Mouse (Mus musculus): ENCODE results near the gene Rgs3. TPM values are rescaled to one million over a fixed set of nuclear protein-coding genes. Genes with fewer than 3 reads are reported as not detected.

Gene Rgs3
- total and polyA plus RNA-seq, 2 experiments from 2014 or later = 52.1 to 114 TPM

GRCm38 (mm10) chr4:62697469-62697868, 137.8 kb downstream of the Rgs3 start:
- ATAC-seq (ENCODE audit: insufficient read depth, low read depth) = peak; percentile 48

DNA sequence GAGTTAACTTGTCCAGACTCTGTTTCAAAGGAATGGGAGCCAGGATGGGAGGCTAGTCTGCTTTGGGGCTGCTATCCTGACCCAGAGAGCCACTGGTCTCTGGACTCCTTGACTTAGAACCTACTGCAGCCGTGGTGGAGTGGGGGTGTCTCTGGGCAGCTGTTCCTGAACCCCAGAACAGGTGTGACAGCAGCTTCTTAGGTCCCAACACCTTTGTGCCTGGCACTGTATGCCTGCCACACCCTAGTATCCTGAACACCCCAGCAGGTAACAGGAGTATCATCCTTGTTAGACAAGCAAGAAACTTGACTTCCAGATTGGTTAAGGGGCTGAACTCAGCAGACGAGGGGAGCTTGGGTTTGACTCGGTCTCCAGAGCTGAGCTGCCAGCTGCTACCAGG, 138.9 kb downstream of the Rgs3 start:
- Histone ChIP-seq H3K27ac (ENCODE audit: low read depth) (no peak overlapping the region), H3K27me3 (ENCODE audit: control insufficient read depth, insufficient read depth, low read length) (no peaks in the 10 kb centered on the region), H3K4me2 (ENCODE audit: low read depth, low read length) (no peak overlapping the region), H3K9me3 (replicated peaks; ENCODE audit: control insufficient read depth, low read length) (no peaks in the 10 kb centered on the region), H3K4me1 (ENCODE audit: control insufficient read depth, insufficient read depth) (peaks cover 24% of the 10 kb centered on the region; the same call in 1 of the 2 replicates), H3K36me3 (replicated peaks; ENCODE audit: control insufficient read depth, insufficient read depth, low read length) (peaks cover 26% of the 10 kb centered on the region), H3K9ac (replicated peaks; ENCODE audit: low read depth, low read length) (no peak overlapping the region), H3K4me3 (ENCODE audit: low read depth, low read length) (no peak overlapping the region)
- no peak for DNase-seq (ENCODE audit: low spot score)
- no peak for ATAC-seq (ENCODE audit: insufficient read depth, low read depth)
- 48% methylated on average over 3 of the region's 3 CpGs for whole genome bisulfite sequencing
- no peak for TF ChIP-seq CTCF (IDR thresholded peaks at IDR 0.05; ENCODE audit: low read depth)
- TF ChIP-seq EP300 (IDR thresholded peaks at IDR 0.05; ENCODE audit: low read depth) = no peak

More at GRCm38 (mm10) chr4:62697469-62697868, 137.8 kb downstream of the Rgs3 start:
- 7% methylated on average over 2 of the region's 2 CpGs for WGBS
- no peaks in the 10 kb centered on the region for H3K9me3 ChIP-seq (replicated peaks; ENCODE audit: control insufficient read depth, low read length)
- TF ChIP-seq CTCF (IDR thresholded peaks at IDR 0.05; ENCODE audit: low read depth) (peak; percentile 96), EP300 (IDR thresholded peaks at IDR 0.05; ENCODE audit: low read depth) (no peak)
- H3K4me3 ChIP-seq (ENCODE audit: low read depth, low read length) = no peak overlapping the region
- peaks cover 24% of the 10 kb centered on the region for H3K36me3 ChIP-seq (replicated peaks; ENCODE audit: control insufficient read depth, insufficient read depth, low read length)
- H3K27ac ChIP-seq (ENCODE audit: low read depth) = no peak overlapping the region
- H3K4me1 ChIP-seq (ENCODE audit: control insufficient read depth, insufficient read depth) = peaks cover 24% of the 10 kb centered on the region; the same call in 1 of the 2 replicates
- H3K4me2 ChIP-seq (ENCODE audit: low read depth, low read length) = no peak overlapping the region
- DNase-seq (ENCODE audit: low spot score) = peak; percentile 91
- no peaks in the 10 kb centered on the region for H3K27me3 ChIP-seq (ENCODE audit: control insufficient read depth, insufficient read depth, low read length)
- no peak overlapping the region for H3K9ac ChIP-seq (replicated peaks; ENCODE audit: low read depth, low read length)

DNA sequence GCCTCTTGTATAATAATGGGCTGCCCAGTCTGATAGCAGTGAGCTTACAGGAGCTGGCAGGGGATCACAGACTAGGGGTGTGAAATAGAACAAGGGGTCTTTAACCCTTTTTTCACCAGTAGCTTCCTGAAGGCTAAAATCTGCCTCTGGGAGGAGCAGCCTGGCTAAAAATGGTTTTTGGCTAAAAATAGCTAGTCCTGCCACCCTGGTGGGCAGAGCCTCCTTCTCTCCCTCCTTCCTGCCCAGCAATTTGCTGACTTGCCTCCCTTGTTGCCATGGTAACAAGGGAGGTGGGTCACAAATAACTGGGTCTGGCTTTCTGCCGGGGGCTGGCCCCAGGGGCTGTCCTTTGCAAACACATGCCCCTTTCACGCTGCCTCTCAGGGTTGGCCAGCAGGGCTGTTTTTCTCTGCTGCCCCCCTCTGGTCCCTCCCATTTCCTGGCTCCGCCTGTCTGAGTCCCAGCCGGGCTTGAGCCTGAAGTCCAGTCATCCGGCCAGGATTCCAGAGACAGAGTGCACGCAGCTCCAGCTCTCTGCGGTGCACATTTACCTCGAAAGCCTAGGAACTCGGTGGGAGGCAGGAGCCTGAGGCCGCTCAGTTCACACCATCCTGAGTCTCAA, 139.7 kb downstream of the Rgs3 start:
- Histone ChIP-seq H3K36me3 (replicated peaks; ENCODE audit: control insufficient read depth, insufficient read depth, low read length) (peaks cover 26% of the 10 kb centered on the region), H3K4me3 (ENCODE audit: low read depth, low read length) (peak overlapping the region; percentile 58), H3K9ac (replicated peaks; ENCODE audit: low read depth, low read length) (peak overlapping the region; percentile 60), H3K9me3 (replicated peaks; ENCODE audit: control insufficient read depth, low read length) (no peaks in the 10 kb centered on the region), H3K4me1 (ENCODE audit: control insufficient read depth, insufficient read depth) (peaks cover 24% of the 10 kb centered on the region; the same call in 1 of the 2 replicates), H3K4me2 (ENCODE audit: low read depth, low read length) (peak overlapping the region; percentile 75), H3K27me3 (ENCODE audit: control insufficient read depth, insufficient read depth, low read length) (no peaks in the 10 kb centered on the region), H3K27ac (ENCODE audit: low read depth) (peak overlapping the region; percentile 55)
- WGBS = 3% methylated on average over 10 of the region's 10 CpGs
- peak; percentile 88 for ATAC-seq (ENCODE audit: insufficient read depth, low read depth)
- peak; percentile 95 for DNase-seq (ENCODE audit: low spot score)
- TF ChIP-seq EP300 (IDR thresholded peaks at IDR 0.05; ENCODE audit: low read depth) (0 out of 2 replicates have a peak, but pooled peaks have one; percentile 49), CTCF (IDR thresholded peaks at IDR 0.05; ENCODE audit: low read depth) (peak; percentile 45)

DNA sequence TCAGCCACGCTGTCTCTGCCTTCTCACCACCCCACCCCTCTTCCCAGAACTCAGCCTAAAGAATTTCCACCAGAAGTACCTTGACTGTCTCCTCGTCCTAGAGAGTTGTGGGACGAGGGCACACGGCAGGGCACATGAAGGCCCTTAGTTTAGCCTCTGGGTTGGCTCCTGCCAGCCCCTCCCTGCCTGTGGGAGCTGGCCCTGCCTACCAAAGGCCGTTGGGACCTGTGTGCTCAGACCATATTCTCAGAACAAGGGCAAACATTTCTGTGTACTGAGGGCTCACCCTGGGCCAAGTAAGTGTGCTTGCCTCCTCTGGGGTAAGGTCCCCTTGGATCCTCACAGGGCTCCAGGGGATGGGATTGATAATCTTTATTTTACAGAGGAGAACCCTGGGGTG, 140.8 kb downstream of the Rgs3 start:
- peak overlapping the region; percentile 75 for H3K4me2 ChIP-seq (ENCODE audit: low read depth, low read length)

GRCm38 (mm10) chr4:62703151-62703550, 143.5 kb downstream of the Rgs3 start:
- TF ChIP-seq CTCF (IDR thresholded peaks at IDR 0.05; ENCODE audit: low read depth) (no peak), EP300 (IDR thresholded peaks at IDR 0.05; ENCODE audit: low read depth) (no peak)
- H3K4me3 ChIP-seq (ENCODE audit: low read depth, low read length) = no peak overlapping the region
- H3K9ac ChIP-seq (replicated peaks; ENCODE audit: low read depth, low read length) = no peak overlapping the region
- H3K9me3 ChIP-seq (replicated peaks; ENCODE audit: control insufficient read depth, low read length) = no peaks in the 10 kb centered on the region
- H3K27me3 ChIP-seq (ENCODE audit: control insufficient read depth, insufficient read depth, low read length) = no peaks in the 10 kb centered on the region
- no peak for DNase-seq (ENCODE audit: low spot score)
- no peak for ATAC-seq (ENCODE audit: insufficient read depth, low read depth)
- H3K4me1 ChIP-seq (ENCODE audit: control insufficient read depth, insufficient read depth) = peaks cover 22% of the 10 kb centered on the region; the same call in 1 of the 2 replicates
- WGBS = 76% methylated on average over 9 of the region's 9 CpGs
- no peak overlapping the region for H3K4me2 ChIP-seq (ENCODE audit: low read depth, low read length)
- peaks cover 30% of the 10 kb centered on the region for H3K36me3 ChIP-seq (replicated peaks; ENCODE audit: control insufficient read depth, insufficient read depth, low read length)
- no peak overlapping the region for H3K27ac ChIP-seq (ENCODE audit: low read depth)

More for the DNA sequence above, 140.8 kb downstream of the Rgs3 start:
- Histone ChIP-seq H3K27ac (ENCODE audit: low read depth) (peak overlapping the region; percentile 55), H3K36me3 (replicated peaks; ENCODE audit: control insufficient read depth, insufficient read depth, low read length) (peaks cover 30% of the 10 kb centered on the region), H3K4me1 (ENCODE audit: control insufficient read depth, insufficient read depth) (peaks cover 27% of the 10 kb centered on the region; the same call in 1 of the 2 replicates), H3K4me3 (ENCODE audit: low read depth, low read length) (peak overlapping the region; percentile 58), H3K9ac (replicated peaks; ENCODE audit: low read depth, low read length) (peak overlapping the region; percentile 60), H3K27me3 (ENCODE audit: control insufficient read depth, insufficient read depth, low read length) (no peaks in the 10 kb centered on the region), H3K9me3 (replicated peaks; ENCODE audit: control insufficient read depth, low read length) (no peaks in the 10 kb centered on the region)
- WGBS = 13% methylated on average over 5 of the region's 5 CpGs
- TF ChIP-seq EP300 (IDR thresholded peaks at IDR 0.05; ENCODE audit: low read depth) = no peak
- DNase-seq (ENCODE audit: low spot score) (no peak), ATAC-seq (ENCODE audit: insufficient read depth, low read depth) (no peak)

Data from heart, postnatal 0 days (tissue).